25 mouse cellular contexts compared by ENCODE assay signal in genomic region chr2:114407408-114407807, GRCm38 (mm10).
"Had no signal": no experiment of that assay in that cellular context is flagged by ENCODE, and none has a peak within 500 bp of the region (broad histone marks: within the 10 kb centered on the region; RNA-seq: fewer than 3 reads in every experiment).

No protein-coding gene starts in this region.

- H3K9me3 ChIP-seq: hindbrain, embryonic 10.5 days; hindbrain, embryonic 12.5 days; kidney, embryonic 15.5 days; limb, embryonic 13.5 days; limb, embryonic 15.5 days; liver, embryonic 12.5 days had no signal

- DNase-seq: gastrocnemius, postnatal 14 days; gastrocnemius, postnatal 36 days; heart, adult 11 months; heart, adult 2 months; heart, postnatal 10 days; heart, postnatal 4 days; kidney, adult 11 months; kidney, adult 2 months; kidney, adult 9 months; kidney, postnatal 14 days; kidney, postnatal 36 days; layer of hippocampus, adult 9-11 months; layer of hippocampus, postnatal 36 days had no signal

- H3K36me3 ChIP-seq: hindbrain, embryonic 10.5 days; hindbrain, embryonic 12.5 days; kidney, embryonic 15.5 days; limb, embryonic 13.5 days; limb, embryonic 15.5 days; liver, embryonic 12.5 days had no signal

- H3K4me2 ChIP-seq: heart, embryonic 11.5 days; hindbrain, embryonic 12.5 days; hindbrain, embryonic 14.5 days; kidney, embryonic 15.5 days; limb, embryonic 13.5 days; limb, embryonic 15.5 days; liver, embryonic 12.5 days had no signal

- H3K9ac ChIP-seq: hindbrain, embryonic 12.5 days; hindbrain, embryonic 14.5 days; kidney, embryonic 15.5 days; limb, embryonic 13.5 days; limb, embryonic 15.5 days; liver, embryonic 12.5 days had no signal

- H3K4me3 ChIP-seq: heart, adult 2 months; hindbrain, embryonic 10.5 days; hindbrain, embryonic 12.5 days; kidney, embryonic 15.5 days; left cerebral cortex, adult 2 months; limb, embryonic 13.5 days; limb, embryonic 15.5 days; liver, embryonic 12.5 days had no signal

- H3K27ac ChIP-seq: heart, adult 2 months; hindbrain, embryonic 10.5 days; hindbrain, embryonic 12.5 days; hindbrain, embryonic 14.5 days; kidney, embryonic 15.5 days; kidney, postnatal 0 days; left cerebral cortex, adult 2 months; limb, embryonic 13.5 days; limb, embryonic 15.5 days; liver, embryonic 12.5 days had no signal

- H3K27me3 ChIP-seq: hindbrain, embryonic 12.5 days; kidney, embryonic 15.5 days; liver, embryonic 12.5 days had no signal

- H3K4me1 ChIP-seq: hindbrain, embryonic 10.5 days; hindbrain, embryonic 12.5 days; kidney, embryonic 15.5 days; limb, embryonic 15.5 days; liver, embryonic 12.5 days had no signal

- ATAC-seq: hindbrain, embryonic 16.5 days; intestine, embryonic 16.5 days; liver, embryonic 12.5 days had no signal
